Mouse (Mus musculus): ENCODE measurements around the gene Gm11733. TPM values are rescaled to one million over a fixed set of nuclear protein-coding genes. Genes with fewer than 3 reads are reported as not detected.

Gene Gm11733
- total and polyA plus RNA-seq, 3 experiments, result 0.10 TPM; not detected in 2

DNA sequence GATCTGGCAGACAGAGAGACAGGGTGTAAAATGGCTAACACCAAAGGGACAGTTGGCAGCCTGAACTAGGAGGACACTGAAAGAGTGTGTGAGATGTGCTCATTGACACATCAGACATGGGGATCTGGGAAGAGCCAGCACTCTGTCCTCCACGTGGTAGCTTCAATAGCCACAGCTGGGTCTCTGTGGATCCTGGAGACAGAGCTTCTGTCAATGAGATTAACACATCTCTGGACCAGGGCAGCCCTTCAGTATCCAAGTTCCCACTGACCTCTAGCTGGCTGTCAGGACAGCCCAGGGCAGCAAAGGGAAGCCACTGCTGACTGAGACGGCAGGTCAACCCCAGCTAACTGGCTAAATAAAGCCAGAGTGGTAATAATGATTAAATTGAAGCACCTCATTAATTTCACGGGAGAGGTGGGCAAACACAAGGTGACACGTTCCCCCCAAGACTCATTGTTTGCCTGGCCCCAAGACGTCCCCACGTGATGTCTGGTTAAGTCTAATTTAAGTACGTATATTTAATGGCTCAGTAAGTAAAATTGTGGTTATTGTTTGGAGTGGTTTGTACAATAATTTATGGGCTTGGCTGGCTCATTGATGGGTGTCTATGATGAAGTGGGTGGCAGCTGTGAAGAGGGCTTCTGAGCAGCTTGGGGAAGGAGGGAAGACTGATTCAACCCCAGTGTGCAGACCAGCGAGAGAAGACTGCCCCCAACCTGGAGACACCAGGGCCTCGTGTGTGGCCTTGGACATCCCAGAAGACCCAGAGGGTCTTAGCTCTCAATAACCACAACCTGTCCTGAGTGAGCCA, 51.5 kb downstream of the Gm11733 start:
- Histone ChIP-seq H3K9ac (ENCODE audit: insufficient read depth, low read depth) (no peak overlapping the region), H3K4me1 (ENCODE audit: control insufficient read depth in 1 of 2, insufficient read depth in 2 of 2) (peaks cover 6 to 12% of the 10 kb centered on the region in 2 experiments), H3K9me3 (replicated peaks; ENCODE audit: low read length) (no peaks in the 10 kb centered on the region), H3K27me3 (replicated peaks) (no peaks in the 10 kb centered on the region), H3K79me2 (replicated peaks; ENCODE audit: control insufficient read depth, extremely low read depth, insufficient read depth, poor library complexity, severe bottlenecking) (no peaks in the 10 kb centered on the region), H3K36me3 (replicated peaks in 1 of 2; ENCODE audit: control insufficient read depth in 1 of 2, insufficient read depth in 1 of 2, low read length in 1 of 2) (no peaks in the 10 kb centered on the region), H3K4me2 (ENCODE audit: insufficient read depth, low read depth, poor library complexity, severe bottlenecking) (no peak overlapping the region), H3K27ac (ENCODE audit: insufficient read depth, low read depth) (no peak overlapping the region), H3K4me3 (replicated peaks in 1 of 3; ENCODE audit: low read depth in 2 of 3, low read length in 2 of 3, poor library complexity in 1 of 3) (no peak overlapping the region)
- TF ChIP-seq ZMIZ1 (IDR thresholded peaks at IDR 0.05; ENCODE audit: low read depth, low read length) (no peak), RCOR1 (conservative IDR thresholded peaks at IDR 0.05; ENCODE audit: low read depth, low read length) (no peak), MAZ (IDR thresholded peaks at IDR 0.05; ENCODE audit: low read depth, low read length) (no peak), JUND (conservative IDR thresholded peaks at IDR 0.05; ENCODE audit: low read depth, low read length) (no peak), USF2 (conservative IDR thresholded peaks at IDR 0.05; ENCODE audit: low read depth, low read length) (no peak), EP300 (IDR thresholded peaks at IDR 0.05; ENCODE audit: low read length) (no peak), HCFC1 (IDR thresholded peaks at IDR 0.05; ENCODE audit: low read depth, low read length) (no peak)
- dilution Hi-C loops (cut with MboI; ENCODE audit: extremely low pct_ligation_motif_present, extremely low pct_unique_long_range_greater_than_20kb, low sequenced_read_pairs) (no loop called here), in situ Hi-C loops (cut with MboI; ENCODE audit: low pct_ligation_motif_present, low pct_unique_long_range_greater_than_20kb, low sequenced_read_pairs) (no loop called here)
- DNase-seq (ENCODE audit: extremely low read depth), result no peak

DNA sequence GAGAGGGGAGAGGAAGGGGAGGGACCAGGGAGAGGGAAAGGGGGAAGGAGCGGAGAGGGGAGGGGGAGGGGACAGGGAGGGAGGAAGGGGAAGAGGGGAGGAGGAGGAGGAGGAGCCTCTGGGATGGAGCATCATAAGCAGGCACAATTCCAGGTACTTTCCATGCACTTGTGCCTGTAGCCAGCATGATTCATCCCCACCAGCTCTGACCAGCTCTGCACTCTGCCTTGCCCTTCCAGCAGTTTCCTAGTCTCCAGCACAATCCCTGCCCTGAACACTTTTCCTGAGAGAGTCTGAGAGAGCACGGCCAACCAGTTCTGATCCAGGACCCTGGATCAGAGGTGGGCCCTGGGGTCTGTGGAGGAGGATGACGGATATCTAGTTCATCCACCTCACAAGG, 52.4 kb downstream of the Gm11733 start:
- DNase-seq (ENCODE audit: extremely low read depth), result no peak
- Histone ChIP-seq H3K4me1 (ENCODE audit: control insufficient read depth in 1 of 2, insufficient read depth in 2 of 2) (peaks cover 7 to 19% of the 10 kb centered on the region in 2 experiments), H3K4me3 (replicated peaks in 1 of 3; ENCODE audit: low read depth in 2 of 3, low read length in 2 of 3, poor library complexity in 1 of 3) (no peak overlapping the region), H3K9ac (ENCODE audit: insufficient read depth, low read depth) (no peak overlapping the region), H3K27me3 (replicated peaks) (no peaks in the 10 kb centered on the region), H3K4me2 (ENCODE audit: insufficient read depth, low read depth, poor library complexity, severe bottlenecking) (no peak overlapping the region), H3K36me3 (replicated peaks in 1 of 2; ENCODE audit: control insufficient read depth in 1 of 2, insufficient read depth in 1 of 2, low read length in 1 of 2) (no peaks in the 10 kb centered on the region), H3K27ac (ENCODE audit: insufficient read depth, low read depth) (no peak overlapping the region), H3K9me3 (replicated peaks; ENCODE audit: low read length) (no peaks in the 10 kb centered on the region), H3K79me2 (replicated peaks; ENCODE audit: control insufficient read depth, extremely low read depth, insufficient read depth, poor library complexity, severe bottlenecking) (no peaks in the 10 kb centered on the region)
- in situ Hi-C loops (cut with MboI; ENCODE audit: low pct_ligation_motif_present, low pct_unique_long_range_greater_than_20kb, low sequenced_read_pairs), result no loop called here
- TF ChIP-seq CHD2 (IDR thresholded peaks at IDR 0.05; ENCODE audit: low read length), result no peak
- TF ChIP-seq EP300 (IDR thresholded peaks at IDR 0.05; ENCODE audit: low read length), result no peak
- TF ChIP-seq TBP (conservative IDR thresholded peaks at IDR 0.05; ENCODE audit: low read depth, low read length), result no peak
- TF ChIP-seq JUN (IDR thresholded peaks at IDR 0.05; ENCODE audit: insufficient read depth, low read depth, low read length), result no peak
- TF ChIP-seq MYC (IDR thresholded peaks at IDR 0.05; ENCODE audit: low read depth, low read length), result no peak
- no peak for TF ChIP-seq MEF2A (IDR thresholded peaks at IDR 0.05; ENCODE audit: borderline replicate concordance, low read depth, low read length)
- no peak for TF ChIP-seq UBTF (IDR thresholded peaks at IDR 0.05; ENCODE audit: low read depth, low read length)
- no peak for TF ChIP-seq CTCF (conservative IDR thresholded peaks at IDR 0.05 in 1 of 2, IDR thresholded peaks at IDR 0.05 in 1 of 2; ENCODE audit: low read depth in 2 of 2, low read length in 2 of 2)
- no peak for TF ChIP-seq TCF12 (IDR thresholded peaks at IDR 0.05; ENCODE audit: low read depth, low read length)
- TF ChIP-seq CHD1 (IDR thresholded peaks at IDR 0.05; ENCODE audit: low read depth, low read length), result no peak
- TF ChIP-seq ETS1 (conservative IDR thresholded peaks at IDR 0.05; ENCODE audit: low read depth, low read length), result no peak
- TF ChIP-seq ZNF384 (IDR thresholded peaks at IDR 0.05; ENCODE audit: low read depth, low read length), result no peak
- TF ChIP-seq IRF4 (IDR thresholded peaks at IDR 0.05; ENCODE audit: low read depth, low read length), result no peak
- TF ChIP-seq ZMIZ1 (IDR thresholded peaks at IDR 0.05; ENCODE audit: low read depth, low read length), result no peak
- no peak for TF ChIP-seq NELFE (IDR thresholded peaks at IDR 0.05; ENCODE audit: low read depth, low read length)
- no peak for TF ChIP-seq BHLHE40 (IDR thresholded peaks at IDR 0.05; ENCODE audit: low read depth, low read length)
- no peak for TF ChIP-seq RAD21 (IDR thresholded peaks at IDR 0.05; ENCODE audit: low read depth, low read length)
- dilution Hi-C loops (cut with MboI; ENCODE audit: extremely low pct_ligation_motif_present, extremely low pct_unique_long_range_greater_than_20kb, low sequenced_read_pairs), result no loop called here
